Mouse (Mus musculus) thymus, adult 2 months (tissue): ENCODE measurements around the gene Fgfr2.

Experiments
- CTCF ChIP-seq: fragments of 200-500 bp; IDR thresholded peaks from 2 replicates; pipeline ENCODE4 v1.5.1; 2012; ENCODE audit warnings: mild to moderate bottlenecking, control low read depth, low read length, moderate library complexity, borderline replicate concordance; ENCODE audit not compliant: control insufficient read depth, poor library complexity, insufficient read depth; ENCODE audit errors: extremely low read depth
- POLR2A ChIP-seq: fragments of 200-500 bp; IDR thresholded peaks from 2 replicates; pipeline ENCODE4 v1.6.1; 2012; ENCODE audit warnings: mild to moderate bottlenecking, low read length, control low read depth, moderate library complexity; ENCODE audit not compliant: control insufficient read depth, poor library complexity, insufficient read depth; ENCODE audit errors: extremely low read depth

GRCm38 (mm10) chr7:132167239-132167638 lies 955.9 kb downstream of the Fgfr2 start:
- TF ChIP-seq POLR2A = no peak
- TF ChIP-seq CTCF = no peak
